9 mouse cellular contexts compared by ENCODE assay signal in genomic region chr9:40807289-40807920, GRCm38 (mm10). TPM values are rescaled to one million over a fixed set of nuclear protein-coding genes. Genes with fewer than 3 reads are reported as not detected.
DNase-seq lines count a peak whose midpoint lies in the region; ATAC-seq and TF ChIP-seq lines count a peak whose summit lies in the region.
"Had no signal": no experiment of that assay in that cellular context is flagged by ENCODE, and none has a peak within 500 bp of the region (broad histone marks: within the 10 kb centered on the region; RNA-seq: fewer than 3 reads in every experiment).

No protein-coding gene starts in this region.

- H3K9ac ChIP-seq in heart, embryonic 15.5 days, result 0 out of 2 replicates have a peak overlapping the region, but pooled peaks have one; percentile 17
- no peak overlapping the region for H3K9ac ChIP-seq in limb, embryonic 14.5 days (ENCODE audit: low read depth, low read length, severe bottlenecking)
- H3K9ac ChIP-seq in neural tube, embryonic 11.5 days (ENCODE audit: low read length), result no peak overlapping the region

- H3K27ac ChIP-seq in heart, embryonic 15.5 days, result peak overlapping the region; percentile 77
- peak overlapping the region; percentile 28; the same call in 1 of the 2 replicates for H3K27ac ChIP-seq in limb, embryonic 14.5 days (replicated peaks; ENCODE audit: low read depth, low read length)
- 0 out of 2 replicates have a peak overlapping the region, but pooled peaks have one; percentile 15 for H3K27ac ChIP-seq in neural tube, embryonic 11.5 days (ENCODE audit: low read depth, low read length)

- no peaks in the 10 kb centered on the region for H3K9me3 ChIP-seq in heart, embryonic 15.5 days (replicated peaks)
- no peaks in the 10 kb centered on the region for H3K9me3 ChIP-seq in limb, embryonic 14.5 days (ENCODE audit: control insufficient read depth, low read length)
- no peaks in the 10 kb centered on the region for H3K9me3 ChIP-seq in neural tube, embryonic 11.5 days (ENCODE audit: control insufficient read depth, low read length)
- H3K9me3 ChIP-seq: megakaryocyte, embryonic 14.5 days had no signal

- peaks cover 32% of the 10 kb centered on the region for H3K36me3 ChIP-seq in heart, embryonic 15.5 days
- peaks cover 46% of the 10 kb centered on the region for H3K36me3 ChIP-seq in limb, embryonic 14.5 days (ENCODE audit: control insufficient read depth, insufficient read depth, low read length)
- peaks cover 7% of the 10 kb centered on the region; the same call in 1 of the 2 replicates for H3K36me3 ChIP-seq in neural tube, embryonic 11.5 days (ENCODE audit: control insufficient read depth, insufficient read depth, low read length)

- H3K4me1 ChIP-seq in heart, embryonic 15.5 days (replicated peaks), result peaks cover 54% of the 10 kb centered on the region
- peaks cover 27% of the 10 kb centered on the region for H3K4me1 ChIP-seq in limb, embryonic 14.5 days (ENCODE audit: control insufficient read depth, insufficient read depth, low read length)
- H3K4me1 ChIP-seq in neural tube, embryonic 11.5 days (ENCODE audit: control insufficient read depth, insufficient read depth, low read length), result peaks cover 9% of the 10 kb centered on the region

- DNase-seq in heart, adult 11 months, result peak; percentile 95
- DNase-seq in heart, adult 8-10 months (ENCODE audit: low spot score), result no peak
- DNase-seq in brain, adult 2 months (ENCODE audit: low read depth, low spot score), result peak; percentile 51
- DNase-seq in limb, embryonic 14.5 days (ENCODE audit: low spot score), result peak; percentile 67
- no peak for DNase-seq in neural tube, embryonic 11.5 days (ENCODE audit: low spot score)
- DNase-seq in frontal cortex, postnatal 14 days (ENCODE audit: low spot score in 2 of 2), result no peak
- DNase-seq in urinary bladder, adult 2 months (ENCODE audit: low spot score), result no peak

- no peak overlapping the region for H3K4me2 ChIP-seq in heart, embryonic 15.5 days
- H3K4me2 ChIP-seq in limb, embryonic 14.5 days (replicated peaks; ENCODE audit: low read depth, low read length, severe bottlenecking), result no peak overlapping the region
- H3K4me2 ChIP-seq in neural tube, embryonic 11.5 days (ENCODE audit: low read depth), result no peak overlapping the region

- 18% methylated on average over 11 of the region's 11 CpGs for WGBS in heart, embryonic 15.5 days
- 18% methylated on average over 11 of the region's 11 CpGs for WGBS in limb, embryonic 14.5 days
- WGBS in neural tube, embryonic 11.5 days, result 32% methylated on average over 11 of the region's 11 CpGs

- no peaks in the 10 kb centered on the region for H3K27me3 ChIP-seq in heart, embryonic 15.5 days
- no peaks in the 10 kb centered on the region for H3K27me3 ChIP-seq in limb, embryonic 14.5 days (ENCODE audit: control insufficient read depth, insufficient read depth, low read length)
- no peaks in the 10 kb centered on the region for H3K27me3 ChIP-seq in neural tube, embryonic 11.5 days (ENCODE audit: control insufficient read depth, insufficient read depth, low read length)
- H3K27me3 ChIP-seq: megakaryocyte, embryonic 14.5 days had no signal

- H3K4me3 ChIP-seq in heart, embryonic 15.5 days, result no peak overlapping the region
- H3K4me3 ChIP-seq in limb, embryonic 14.5 days (replicated peaks; ENCODE audit: low read length), result no peak overlapping the region
- H3K4me3 ChIP-seq in neural tube, embryonic 11.5 days (ENCODE audit: low read depth, low read length), result no peak overlapping the region
- H3K4me3 ChIP-seq: megakaryocyte, embryonic 14.5 days had no signal

- no peak for ATAC-seq in heart, embryonic 15.5 days (replicated peaks; ENCODE audit: insufficient number of reproducible peaks, insufficient read depth, low FRiP score, low read depth)
- 0 out of 2 replicates have a peak, but pooled peaks have one; percentile 11 for ATAC-seq in limb, embryonic 14.5 days (ENCODE audit: low FRiP score, low read depth)
- ATAC-seq in neural tube, embryonic 11.5 days (ENCODE audit: insufficient read depth, low FRiP score, low TSS enrichment), result 0 out of 2 replicates have a peak, but pooled peaks have one; percentile 5

- TF ChIP-seq POLR2A in limb, embryonic 14.5 days (IDR thresholded peaks at IDR 0.05; ENCODE audit: borderline replicate concordance, extremely low read depth, insufficient read depth, insufficient read length), result no peak

RNA-seq across cellular contexts. Expression of gene Hspa8, which starts 6.6 kb away (rescaled TPM):
- 1,000 to 10,000 TPM; 1,176 to 1,889 (median 1,438) TPM for total RNA-seq in heart, adult 8-10 months (2022)
- polyA plus RNA-seq in heart, embryonic 15.5 days (2015; fragmentation: Nextera tagmentation; extraction: Ambion mirVana), result 1,867 and 1,945 TPM in 2 replicates
- polyA plus RNA-seq in limb, embryonic 14.5 days (2012; rRNA removed), result 2,115 and 2,701 TPM in 2 replicates
- 1,955 and 2,023 TPM in 2 replicates for polyA plus RNA-seq in limb, embryonic 14.5 days (2014; fragmentation: Nextera tagmentation; extraction: Ambion mirVana)
- polyA plus RNA-seq in neural tube, embryonic 11.5 days (2014; fragmentation: Nextera tagmentation; extraction: Ambion mirVana), result 3,508 and 3,707 TPM in 2 replicates
- polyA plus RNA-seq in urinary bladder, adult 2 months (2012; rRNA removed), result 1,107 and 1,301 TPM in 2 replicates

Comparison
In these comparisons a context has a peak if more than half of its experiments do, and no peak if none do; other contexts are left out.
1. DNase-seq: peak in heart, adult 11 months (single experiment), brain, adult 2 months (single experiment) and limb, embryonic 14.5 days (single experiment); none in heart, adult 8-10 months (single experiment), neural tube, embryonic 11.5 days (single experiment), frontal cortex, postnatal 14 days (0 of 2) and urinary bladder, adult 2 months (single experiment).
2. H3K27ac ChIP-seq: peak in every context shown above with its lines; median percentile 77 in heart, embryonic 15.5 days; 28 in limb, embryonic 14.5 days; 15 in neural tube, embryonic 11.5 days.